Mouse (Mus musculus) layer of hippocampus, adult 11-12 months (tissue): Measurements from ENCODE around the gene Csrp1.

Experiments used
- DNase-seq: peaks from one replicate; pipeline ENCODE4 v3.0.0; 2022; ENCODE audit warnings: low spot score

Csrp1 gene

DNA sequence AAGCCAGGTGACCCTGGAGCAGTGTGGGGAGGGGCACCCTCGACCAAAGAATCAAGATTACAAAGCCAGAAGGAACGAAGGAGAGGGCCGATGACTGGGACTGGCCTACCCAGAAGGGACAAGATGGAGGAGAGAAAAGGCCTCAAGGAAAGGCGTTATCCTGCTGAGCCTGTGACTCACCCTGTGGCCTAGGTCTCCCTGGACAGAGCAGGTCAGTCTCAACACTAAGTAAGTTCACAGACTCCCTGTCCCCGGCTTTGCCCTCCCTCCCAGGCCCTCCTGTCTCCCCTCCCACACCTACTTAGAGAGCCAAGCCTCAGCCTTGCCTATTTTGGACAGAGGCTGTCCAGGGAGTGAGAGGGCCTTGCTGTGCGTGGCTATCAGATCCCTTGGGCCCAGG lies at the start of gene Csrp1:
Gene Csrp1 (plus strand): TSS at position 79 of the 400 bp plus-strand sequence.
- no peak for DNase-seq

- peak; percentile 85 for DNase-seq
Measured at GRCm38 (mm10) chr1:135670397-135671130, 49.3 kb upstream of the Csrp1 start.

DNA sequence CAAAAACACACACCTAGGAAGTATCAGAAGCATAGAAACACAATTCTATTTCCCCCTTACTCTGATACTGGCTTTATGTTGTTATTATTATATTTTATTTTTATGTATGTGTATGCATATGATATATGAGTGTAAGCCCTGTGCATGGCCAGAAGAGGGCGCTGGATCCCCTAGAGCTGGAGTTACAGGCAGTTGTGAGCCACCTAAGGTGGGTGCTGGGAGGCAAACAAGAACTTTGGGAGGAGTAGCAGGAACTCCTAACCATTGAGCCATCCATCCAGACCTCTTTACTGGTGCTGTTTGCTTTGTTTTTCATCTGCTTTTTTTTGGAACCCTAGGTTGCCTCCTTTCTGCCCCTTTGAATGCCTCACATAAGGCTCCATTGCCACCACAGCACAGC lies 48.5 kb upstream of the Csrp1 start:
- no peak for DNase-seq

DNA sequence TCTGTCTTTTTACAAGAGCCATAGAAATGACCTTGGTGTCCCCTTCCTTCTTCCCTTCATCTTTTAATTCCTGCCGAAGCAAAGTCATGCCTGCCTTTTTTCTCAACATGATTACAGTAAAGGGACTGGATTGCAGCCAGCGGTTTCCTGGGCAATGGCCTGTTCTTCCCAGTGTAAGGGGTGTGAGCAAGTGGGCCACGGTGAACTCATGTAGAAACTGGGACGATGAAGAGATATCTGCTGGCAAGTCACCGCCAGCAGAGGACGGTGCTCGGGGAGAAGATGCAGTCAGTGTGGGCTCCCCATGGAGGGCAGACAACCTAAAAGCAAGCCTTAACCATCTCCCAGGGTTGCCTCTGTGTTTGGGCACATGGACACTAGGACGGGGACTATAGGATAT lies 47.9 kb upstream of the Csrp1 start:
- no peak for DNase-seq

GRCm38 (mm10) chr1:135672374-135672773 lies 47.5 kb upstream of the Csrp1 start:
- no peak for DNase-seq

GRCm38 (mm10) chr1:135673423-135673822 lies 46.4 kb upstream of the Csrp1 start:
- DNase-seq = no peak

GRCm38 (mm10) chr1:135675449-135676129 lies 44.3 kb upstream of the Csrp1 start:
- no peak for DNase-seq

DNA sequence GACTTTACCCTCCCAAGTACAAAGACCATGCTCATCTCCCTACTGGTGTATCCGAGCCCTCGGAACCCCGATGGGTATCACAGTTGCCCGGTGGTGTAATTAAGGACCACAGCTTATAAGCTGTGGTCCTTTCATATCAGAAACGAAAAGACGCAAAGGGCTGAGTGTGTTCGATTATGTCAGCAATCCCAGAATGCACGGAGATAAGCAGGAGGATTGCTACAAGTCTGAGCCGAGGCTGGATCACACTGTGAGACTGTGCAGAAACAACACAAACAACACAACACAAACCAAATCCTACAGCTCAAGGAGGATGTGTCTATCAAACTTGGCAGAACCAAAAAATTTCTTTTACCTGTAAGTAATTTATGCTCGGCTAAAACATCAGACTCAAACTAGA lies 43.6 kb upstream of the Csrp1 start:
- no peak for DNase-seq

- no peak for DNase-seq
Measured at GRCm38 (mm10) chr1:135676938-135677682, 42.8 kb upstream of the Csrp1 start.

GRCm38 (mm10) chr1:135678145-135678544 lies 41.7 kb upstream of the Csrp1 start:
- DNase-seq = no peak

DNA sequence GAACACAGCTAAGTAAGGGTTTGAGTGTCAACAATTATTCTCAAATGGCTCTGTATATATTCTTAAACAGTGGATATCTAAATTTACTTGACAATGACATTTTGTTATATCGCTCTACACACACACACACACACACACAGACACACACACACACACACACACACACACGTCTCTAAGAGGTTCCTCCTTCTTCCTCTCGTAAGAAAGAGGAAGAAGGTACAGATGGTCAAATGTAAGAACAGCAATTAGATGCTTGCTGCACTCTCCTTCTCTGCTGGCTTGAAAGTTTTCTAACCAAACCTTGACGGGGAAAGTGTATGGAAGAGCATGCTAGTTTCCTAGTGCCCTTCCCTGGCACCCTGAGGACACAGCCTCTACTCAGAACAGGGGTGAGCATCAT lies 39.1 kb upstream of the Csrp1 start:
- DNase-seq = no peak

- DNase-seq = no peak
Measured at GRCm38 (mm10) chr1:135681122-135681521, 38.7 kb upstream of the Csrp1 start.

- DNase-seq = no peak
Measured at GRCm38 (mm10) chr1:135684895-135685294, 35.0 kb upstream of the Csrp1 start.

- no peak for DNase-seq
Measured at GRCm38 (mm10) chr1:135685316-135685715, 34.5 kb upstream of the Csrp1 start.

DNA sequence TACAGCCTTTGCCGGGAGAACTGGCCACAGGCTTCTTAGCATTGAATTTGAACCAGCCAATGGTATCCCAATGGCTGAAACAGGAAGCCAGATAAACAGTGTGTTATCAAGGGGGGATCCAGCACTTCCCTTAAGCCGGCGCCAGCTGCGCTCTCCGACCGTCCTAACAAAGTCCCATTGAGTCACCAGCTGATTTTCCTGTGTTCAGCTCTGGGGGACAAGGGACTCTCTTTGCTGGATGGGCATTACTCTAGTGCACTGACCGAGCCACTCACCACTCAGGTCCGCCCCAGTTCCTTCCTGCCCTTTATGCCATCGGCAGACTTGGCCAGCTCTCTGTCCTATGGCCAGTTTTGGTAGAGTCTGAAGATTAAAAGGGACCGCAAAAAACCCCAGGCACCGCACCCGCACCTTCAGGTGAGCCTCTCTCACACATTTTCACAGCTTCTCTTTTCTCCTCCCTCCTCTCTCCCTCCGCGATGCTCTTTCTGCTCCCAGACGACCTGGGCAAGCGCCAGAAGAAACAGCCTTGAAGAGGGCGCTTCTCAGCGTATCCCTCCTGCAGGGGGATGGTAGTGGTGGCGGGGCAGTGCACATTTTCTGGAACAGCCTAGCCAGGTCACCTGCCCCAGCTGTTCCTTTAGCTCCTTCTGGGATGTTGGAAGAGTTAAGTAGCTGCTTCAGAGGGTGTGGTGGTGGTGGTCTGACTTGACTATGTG lies 32.9 kb upstream of the Csrp1 start:
- DNase-seq = no peak

DNA sequence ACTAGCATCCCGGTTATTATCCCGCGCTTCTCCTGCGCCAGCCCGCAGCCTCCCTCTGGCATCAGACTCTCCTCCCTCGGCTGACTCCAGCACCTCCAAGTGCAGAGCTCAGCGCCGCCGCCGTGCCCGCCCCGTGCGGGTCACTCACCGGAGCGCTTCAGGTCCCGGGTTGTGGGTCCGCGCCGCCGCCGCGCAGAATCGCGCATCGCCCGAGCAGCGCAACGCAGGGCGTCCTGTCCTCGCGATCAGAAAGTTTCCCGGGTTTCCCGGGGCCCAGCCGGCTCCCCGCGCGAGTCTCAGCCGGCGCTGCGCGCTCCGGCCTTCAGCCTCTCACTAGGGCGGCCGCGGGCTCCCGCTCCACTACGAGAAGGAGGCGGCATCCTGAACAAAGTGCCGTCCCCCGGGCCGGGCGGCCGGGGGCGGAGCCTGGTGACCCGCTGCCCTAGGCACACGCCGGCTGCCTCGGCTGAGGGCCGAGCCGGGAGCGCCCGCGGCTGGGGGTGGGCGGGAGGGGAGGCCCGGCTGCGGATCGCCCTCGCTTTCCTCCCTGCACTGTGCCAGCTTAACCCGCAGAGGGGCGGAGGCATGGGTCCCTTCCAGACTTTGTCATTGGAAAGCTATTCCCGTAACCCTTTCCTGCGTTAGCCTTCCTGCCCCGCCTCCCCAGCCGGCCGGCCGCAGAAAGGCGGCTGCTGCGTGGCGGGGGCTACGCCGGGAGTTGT lies 31.9 kb upstream of the Csrp1 start:
- peak; percentile 38 for DNase-seq

DNA sequence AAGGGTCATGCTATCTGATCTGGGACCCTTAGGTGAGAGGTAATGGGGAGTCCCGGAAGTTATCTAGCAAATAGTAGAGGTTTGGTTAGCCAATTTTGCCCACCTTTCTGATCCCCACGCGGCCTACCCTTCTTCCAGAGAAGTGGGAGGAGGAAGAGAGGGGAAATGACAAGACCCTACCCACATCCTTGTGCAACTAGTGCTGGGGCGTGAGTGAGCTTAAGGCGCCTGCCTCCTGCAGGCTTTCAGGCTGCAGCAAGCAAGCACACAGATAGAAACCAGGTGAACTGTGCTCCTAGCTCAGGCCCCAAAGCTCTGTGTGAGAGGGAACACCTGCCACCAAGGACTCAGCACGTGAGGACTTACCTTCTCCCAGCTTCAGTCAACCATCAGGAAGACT lies 31.2 kb upstream of the Csrp1 start:
- DNase-seq = no peak

DNA sequence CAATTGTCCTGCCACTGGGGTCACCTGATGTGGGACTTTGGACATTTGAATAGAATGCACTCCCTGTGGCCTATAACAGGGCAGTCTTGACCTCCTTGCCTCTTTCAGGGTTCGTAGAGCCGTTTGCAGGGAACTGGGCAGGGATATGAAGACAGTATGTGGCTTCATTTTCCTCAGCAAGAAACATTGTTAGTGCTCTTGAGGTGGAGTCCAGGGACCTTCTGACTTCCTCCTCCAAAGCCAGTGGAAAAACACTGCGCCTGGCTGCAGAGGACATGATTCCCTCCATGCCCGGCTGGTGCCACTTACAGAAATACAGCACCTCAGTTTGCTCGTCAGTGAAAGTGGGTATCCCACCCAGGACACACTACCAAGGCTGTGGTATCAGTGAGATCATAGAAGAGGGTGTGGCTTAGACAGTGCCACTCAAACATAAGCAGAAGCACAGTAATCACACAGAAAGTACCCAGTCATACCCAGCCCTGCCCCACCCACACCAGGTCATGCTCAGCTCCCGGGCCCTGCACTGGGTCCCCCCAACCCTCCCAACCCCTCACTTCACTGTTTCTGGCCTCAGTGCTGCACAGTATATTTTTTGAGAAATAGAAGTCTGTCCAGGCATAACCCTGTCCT lies 29.0 kb upstream of the Csrp1 start:
- DNase-seq = no peak

DNA sequence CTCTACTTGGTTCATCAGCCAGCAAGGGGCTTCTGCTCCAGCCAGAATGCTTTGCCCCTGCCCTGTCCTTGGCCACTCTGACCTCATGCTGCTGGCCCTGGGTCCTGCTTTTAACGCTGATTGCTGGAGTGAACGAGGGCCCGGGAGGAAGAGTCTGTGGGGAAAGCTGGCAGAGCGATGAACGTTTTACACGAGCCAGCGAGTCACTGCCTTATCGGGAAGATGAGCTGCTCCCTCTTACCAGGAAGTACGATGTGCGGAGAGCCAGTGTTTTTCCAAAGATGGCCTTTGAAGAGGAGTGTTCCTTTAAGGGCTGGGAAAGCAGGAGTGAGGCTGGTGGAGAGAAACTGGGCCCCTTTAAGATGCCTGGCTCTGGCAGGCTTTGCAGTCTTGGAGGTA lies 28.4 kb upstream of the Csrp1 start:
- DNase-seq = no peak

DNA sequence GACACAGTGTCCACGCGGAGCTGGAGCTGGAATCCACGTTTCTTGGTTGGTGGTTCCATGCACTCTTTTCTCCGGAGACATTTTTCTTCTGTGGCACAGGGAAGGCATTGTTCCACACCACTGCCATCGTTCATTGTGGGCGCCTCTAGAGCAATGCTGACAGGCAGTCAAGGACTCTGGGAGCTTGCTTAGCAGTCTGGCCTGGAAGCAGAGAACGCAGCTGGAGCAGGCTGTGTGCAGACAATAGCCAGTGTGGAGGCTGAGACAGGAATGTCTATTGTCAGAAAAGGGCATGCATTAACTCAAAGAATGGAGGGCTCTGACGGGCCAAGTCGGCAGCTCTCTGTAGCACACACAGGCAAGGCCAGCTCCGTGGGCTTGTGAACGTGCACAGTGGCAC lies 25.7 kb upstream of the Csrp1 start:
- DNase-seq = no peak

GRCm38 (mm10) chr1:135697462-135697861 lies 22.4 kb upstream of the Csrp1 start:
- DNase-seq = no peak
